Mouse (Mus musculus): ENCODE results near the gene Ift57. TPM values are rescaled to one million over a fixed set of nuclear protein-coding genes. Genes with fewer than 3 reads are reported as not detected.
A peak's percentile ranks its signal among the peaks of the same experiment; 100 is the strongest.

Gene Ift57
- polyA plus RNA-seq, 1 experiment from 2014 or later, result 12.0 TPM

GRCm38 (mm10) chr16:49766326-49766725, 67.3 kb downstream of the Ift57 start:
- H3K4me2 ChIP-seq, result no peak overlapping the region
- peaks cover 19% of the 10 kb centered on the region for H3K4me1 ChIP-seq (replicated peaks; ENCODE audit: control insufficient read depth, insufficient read depth, low read length)
- H3K9me3 ChIP-seq (ENCODE audit: control insufficient read depth, low read length), result no peaks in the 10 kb centered on the region
- no peaks in the 10 kb centered on the region for H3K36me3 ChIP-seq (ENCODE audit: control insufficient read depth, insufficient read depth, low read length)
- DNase-seq (ENCODE audit: low spot score) (no peak), ATAC-seq (replicated peaks; ENCODE audit: low FRiP score) (peak; percentile 66)
- H3K27ac ChIP-seq (ENCODE audit: low read depth, low read length), result no peak overlapping the region
- 51% methylated on average over 3 of the region's 3 CpGs for whole genome bisulfite sequencing
- H3K4me3 ChIP-seq (ENCODE audit: low read depth, low read length), result no peak overlapping the region
- H3K27me3 ChIP-seq (replicated peaks; ENCODE audit: control insufficient read depth, insufficient read depth, low read length), result no peaks in the 10 kb centered on the region
- H3K9ac ChIP-seq (ENCODE audit: low read depth, low read length), result no peak overlapping the region

GRCm38 (mm10) chr16:49768491-49769031, 69.5 kb downstream of the Ift57 start:
- Histone ChIP-seq H3K4me2 (no peak overlapping the region), H3K4me1 (replicated peaks; ENCODE audit: control insufficient read depth, insufficient read depth, low read length) (peaks cover 28% of the 10 kb centered on the region), H3K27ac (ENCODE audit: low read depth, low read length) (no peak overlapping the region), H3K4me3 (ENCODE audit: low read depth, low read length) (no peak overlapping the region), H3K27me3 (replicated peaks; ENCODE audit: control insufficient read depth, insufficient read depth, low read length) (no peaks in the 10 kb centered on the region), H3K9ac (ENCODE audit: low read depth, low read length) (no peak overlapping the region), H3K36me3 (ENCODE audit: control insufficient read depth, insufficient read depth, low read length) (no peaks in the 10 kb centered on the region), H3K9me3 (ENCODE audit: control insufficient read depth, low read length) (no peaks in the 10 kb centered on the region)
- DNase-seq (ENCODE audit: low spot score) (no peak), ATAC-seq (replicated peaks; ENCODE audit: low FRiP score) (no peak)
- 90% methylated on average over 4 of the region's 4 CpGs for whole genome bisulfite sequencing

- ATAC-seq (replicated peaks; ENCODE audit: low FRiP score) (peak; percentile 71), DNase-seq (ENCODE audit: low spot score) (no peak)
- H3K4me3 ChIP-seq (ENCODE audit: low read depth, low read length), result no peak overlapping the region
- H3K9ac ChIP-seq (ENCODE audit: low read depth, low read length), result no peak overlapping the region
- H3K9me3 ChIP-seq (ENCODE audit: control insufficient read depth, low read length), result no peaks in the 10 kb centered on the region
- peaks cover 41% of the 10 kb centered on the region for H3K4me1 ChIP-seq (replicated peaks; ENCODE audit: control insufficient read depth, insufficient read depth, low read length)
- no peaks in the 10 kb centered on the region for H3K36me3 ChIP-seq (ENCODE audit: control insufficient read depth, insufficient read depth, low read length)
- no peaks in the 10 kb centered on the region for H3K27me3 ChIP-seq (replicated peaks; ENCODE audit: control insufficient read depth, insufficient read depth, low read length)
- 32% methylated on average over 2 of the region's 2 CpGs for WGBS
- H3K4me2 ChIP-seq, result no peak overlapping the region
- peak overlapping the region; percentile 67; the same call in 1 of the 2 replicates for H3K27ac ChIP-seq (ENCODE audit: low read depth, low read length)
Observed at GRCm38 (mm10) chr16:49769831-49770261, 70.8 kb downstream of the Ift57 start.

- H3K4me3 ChIP-seq (ENCODE audit: low read depth, low read length), result no peak overlapping the region
- ATAC-seq (replicated peaks; ENCODE audit: low FRiP score) (no peak), DNase-seq (ENCODE audit: low spot score) (no peak)
- peaks cover 46% of the 10 kb centered on the region for H3K4me1 ChIP-seq (replicated peaks; ENCODE audit: control insufficient read depth, insufficient read depth, low read length)
- no peaks in the 10 kb centered on the region for H3K36me3 ChIP-seq (ENCODE audit: control insufficient read depth, insufficient read depth, low read length)
- peak overlapping the region; percentile 13; the same call in 1 of the 2 replicates for H3K4me2 ChIP-seq
- H3K9me3 ChIP-seq (ENCODE audit: control insufficient read depth, low read length), result no peaks in the 10 kb centered on the region
- H3K27me3 ChIP-seq (replicated peaks; ENCODE audit: control insufficient read depth, insufficient read depth, low read length), result no peaks in the 10 kb centered on the region
- no peak overlapping the region for H3K9ac ChIP-seq (ENCODE audit: low read depth, low read length)
- WGBS, result 58% methylated on average over 12 of the region's 12 CpGs
- peak overlapping the region; percentile 83 for H3K27ac ChIP-seq (ENCODE audit: low read depth, low read length)
Observed at GRCm38 (mm10) chr16:49770320-49771189, 71.5 kb downstream of the Ift57 start.

GRCm38 (mm10) chr16:49771609-49772396, 72.8 kb downstream of the Ift57 start:
- H3K4me1 ChIP-seq (replicated peaks; ENCODE audit: control insufficient read depth, insufficient read depth, low read length), result peaks cover 57% of the 10 kb centered on the region

GRCm38 (mm10) chr16:49772576-49772975, 73.5 kb downstream of the Ift57 start:
- WGBS, result 37% methylated on average over 1 of the region's 1 CpGs
- no peak overlapping the region for H3K4me3 ChIP-seq (ENCODE audit: low read depth, low read length)

More at GRCm38 (mm10) chr16:49771609-49772396, 72.8 kb downstream of the Ift57 start:
- Histone ChIP-seq H3K4me3 (ENCODE audit: low read depth, low read length) (no peak overlapping the region), H3K9me3 (ENCODE audit: control insufficient read depth, low read length) (no peaks in the 10 kb centered on the region), H3K27me3 (replicated peaks; ENCODE audit: control insufficient read depth, insufficient read depth, low read length) (no peaks in the 10 kb centered on the region), H3K9ac (ENCODE audit: low read depth, low read length) (no peak overlapping the region), H3K36me3 (ENCODE audit: control insufficient read depth, insufficient read depth, low read length) (no peaks in the 10 kb centered on the region), H3K4me2 (peak overlapping the region; percentile 37; the same call in 1 of the 2 replicates), H3K27ac (ENCODE audit: low read depth, low read length) (peak overlapping the region; percentile 83)
- ATAC-seq (replicated peaks; ENCODE audit: low FRiP score) (peak; percentile 75), DNase-seq (ENCODE audit: low spot score) (no peak)
- 49% methylated on average over 7 of the region's 7 CpGs for WGBS

GRCm38 (mm10) chr16:49773068-49773467, 74.0 kb downstream of the Ift57 start:
- peak overlapping the region; percentile 83; the same call in 1 of the 2 replicates for H3K27ac ChIP-seq (ENCODE audit: low read depth, low read length)
- 59% methylated on average over 1 of the region's 1 CpGs for WGBS
- DNase-seq (ENCODE audit: low spot score) (no peak), ATAC-seq (replicated peaks; ENCODE audit: low FRiP score) (no peak)
- no peak overlapping the region for H3K9ac ChIP-seq (ENCODE audit: low read depth, low read length)
- no peaks in the 10 kb centered on the region for H3K36me3 ChIP-seq (ENCODE audit: control insufficient read depth, insufficient read depth, low read length)
- no peaks in the 10 kb centered on the region for H3K27me3 ChIP-seq (replicated peaks; ENCODE audit: control insufficient read depth, insufficient read depth, low read length)
- no peak overlapping the region for H3K4me2 ChIP-seq
- H3K9me3 ChIP-seq (ENCODE audit: control insufficient read depth, low read length), result no peaks in the 10 kb centered on the region
- H3K4me3 ChIP-seq (ENCODE audit: low read depth, low read length), result no peak overlapping the region
- peaks cover 57% of the 10 kb centered on the region for H3K4me1 ChIP-seq (replicated peaks; ENCODE audit: control insufficient read depth, insufficient read depth, low read length)

More at GRCm38 (mm10) chr16:49772576-49772975, 73.5 kb downstream of the Ift57 start:
- DNase-seq (ENCODE audit: low spot score) (no peak), ATAC-seq (replicated peaks; ENCODE audit: low FRiP score) (no peak)
- Histone ChIP-seq H3K4me2 (no peak overlapping the region; the same call in 1 of the 2 replicates), H3K27me3 (replicated peaks; ENCODE audit: control insufficient read depth, insufficient read depth, low read length) (no peaks in the 10 kb centered on the region), H3K4me1 (replicated peaks; ENCODE audit: control insufficient read depth, insufficient read depth, low read length) (peaks cover 57% of the 10 kb centered on the region), H3K9me3 (ENCODE audit: control insufficient read depth, low read length) (no peaks in the 10 kb centered on the region), H3K27ac (ENCODE audit: low read depth, low read length) (peak overlapping the region; percentile 83), H3K9ac (ENCODE audit: low read depth, low read length) (0 out of 2 replicates have a peak overlapping the region, but pooled peaks have one; percentile 1), H3K36me3 (ENCODE audit: control insufficient read depth, insufficient read depth, low read length) (no peaks in the 10 kb centered on the region)
